Mouse (Mus musculus) kidney, postnatal 0 days (tissue): ENCODE data around the gene Rarres1. TPM values are rescaled to one million over a fixed set of nuclear protein-coding genes. Genes with fewer than 3 reads are reported as not detected.

Experiments
- ATAC-seq: fragments of 200-750 bp; cut with Nextera tagmentation; replicated peaks from 2 replicates; pipeline ENCODE4 v1.8.0; 2017; ENCODE audit warnings: low read depth, moderate number of reproducible peaks, moderate TSS enrichment, moderate library complexity; ENCODE audit not compliant: low FRiP score
- DNase-seq: peaks from one replicate; pipeline ENCODE4 v3.0.0-alpha.2; 2016; ENCODE audit warnings: low spot score
- H3K27ac ChIP-seq: fragments of 300-500 bp; sonication (generic); 2 replicates; pipeline ENCODE4 v1.5.1; 2014; ENCODE audit warnings: mild to moderate bottlenecking
- H3K27me3 ChIP-seq: fragments of 300-500 bp; sonication (generic); 2 replicates; pipeline ENCODE4 v1.6.1; 2014; ENCODE audit warnings: low read length, mixed read lengths; ENCODE audit not compliant: insufficient read depth
- H3K36me3 ChIP-seq: fragments of 300-500 bp; sonication (generic); 2 replicates; pipeline ENCODE4 v1.6.1; 2014; ENCODE audit warnings: low read length, mixed read lengths; ENCODE audit not compliant: insufficient read depth
- H3K4me1 ChIP-seq: fragments of 300-500 bp; sonication (generic); replicated peaks from 2 replicates; pipeline ENCODE4 v1.6.1; 2014; ENCODE audit warnings: antibody characterized with exemption, low read length, mixed read lengths; ENCODE audit not compliant: insufficient read depth
- H3K4me2 ChIP-seq: fragments of 300-500 bp; sonication (generic); 2 replicates; pipeline ENCODE4 v1.6.1; 2014; ENCODE audit warnings: mild to moderate bottlenecking, low read length, moderate library complexity, mixed read lengths
- H3K4me3 ChIP-seq: fragments of 300-500 bp; sonication (generic); replicated peaks from 2 replicates; pipeline ENCODE4 v1.5.1; 2014; ENCODE audit warnings: low read depth, low read length
- H3K9ac ChIP-seq: fragments of 300-500 bp; sonication (generic); 2 replicates; pipeline ENCODE4 v1.6.1; 2014; ENCODE audit warnings: low read depth, low read length
- H3K9me3 ChIP-seq: fragments of 300-500 bp; sonication (generic); replicated peaks from 2 replicates; pipeline ENCODE4 v1.6.1; 2016; ENCODE audit warnings: low read length, inconsistent platforms, mixed read lengths
- CTCF ChIP-seq: IDR thresholded peaks from 2 replicates; pipeline ENCODE4 v1.5.1; 2016; ENCODE audit warnings: antibody characterized with exemption, low read depth, mild to moderate bottlenecking, moderate library complexity
- WGBS: fragments of 180-500 bp; shearing (Covaris S2); extraction: QIAGEN DNeasy Blood & Tissue Kit; methylation state at CpG from one replicate; pipeline ENCODE4 v1.1.7; 2014; 5-methylcytosine and 5-hydroxymethylcytosine counted together
- polyA plus RNA-seq: library from polyadenylated mRNA; unstranded; fragments of >200 nt; fragmentation: Nextera tagmentation; extraction: Ambion mirVana; gene quantifications from 2 replicates; pipeline ENCODE4 v1.2.1, GENCODE M21; 2015

Gene Rarres1
- polyA plus RNA-seq, 1 experiment from 2014 or later, result 7.6 TPM

GRCm38 (mm10) chr3:67498773-67499405 lies 16.4 kb downstream of the Rarres1 start:
- ATAC-seq, result no peak

GRCm38 (mm10) chr3:67497998-67498397 lies 17.3 kb downstream of the Rarres1 start:
- Histone ChIP-seq H3K27ac (no peak overlapping the region), H3K9ac (no peak overlapping the region), H3K4me3 (no peak overlapping the region), H3K4me2 (no peak overlapping the region), H3K9me3 (no peaks in the 10 kb centered on the region), H3K36me3 (no peaks in the 10 kb centered on the region), H3K4me1 (no peaks in the 10 kb centered on the region), H3K27me3 (no peaks in the 10 kb centered on the region)
- ATAC-seq (no peak; the same call in 1 of the 2 replicates), DNase-seq (no peak)
- no peak for TF ChIP-seq CTCF
- WGBS, result 53% methylated on average over 2 of the region's 2 CpGs

More at GRCm38 (mm10) chr3:67498773-67499405, 16.4 kb downstream of the Rarres1 start:
- H3K4me2 ChIP-seq, result no peak overlapping the region
- H3K4me1 ChIP-seq, result no peaks in the 10 kb centered on the region
- no peaks in the 10 kb centered on the region for H3K9me3 ChIP-seq
- no peaks in the 10 kb centered on the region for H3K27me3 ChIP-seq
- no peak overlapping the region for H3K27ac ChIP-seq
- 88% methylated on average over 8 of the region's 8 CpGs for WGBS
- H3K36me3 ChIP-seq, result no peaks in the 10 kb centered on the region
- no peak overlapping the region for H3K4me3 ChIP-seq
- no peak overlapping the region for H3K9ac ChIP-seq
- no peak for DNase-seq
- TF ChIP-seq CTCF, result no peak

GRCm38 (mm10) chr3:67496310-67496709 lies 19.0 kb downstream of the Rarres1 start:
- H3K4me2 ChIP-seq, result no peak overlapping the region
- no peaks in the 10 kb centered on the region for H3K9me3 ChIP-seq
- no peak overlapping the region for H3K9ac ChIP-seq
- H3K27me3 ChIP-seq, result no peaks in the 10 kb centered on the region
- no peaks in the 10 kb centered on the region for H3K36me3 ChIP-seq
- TF ChIP-seq CTCF, result no peak
- H3K27ac ChIP-seq, result no peak overlapping the region
- ATAC-seq (no peak), DNase-seq (no peak)
- WGBS, result 85% methylated on average over 10 of the region's 10 CpGs
- no peak overlapping the region for H3K4me3 ChIP-seq
- H3K4me1 ChIP-seq, result no peaks in the 10 kb centered on the region

DNA sequence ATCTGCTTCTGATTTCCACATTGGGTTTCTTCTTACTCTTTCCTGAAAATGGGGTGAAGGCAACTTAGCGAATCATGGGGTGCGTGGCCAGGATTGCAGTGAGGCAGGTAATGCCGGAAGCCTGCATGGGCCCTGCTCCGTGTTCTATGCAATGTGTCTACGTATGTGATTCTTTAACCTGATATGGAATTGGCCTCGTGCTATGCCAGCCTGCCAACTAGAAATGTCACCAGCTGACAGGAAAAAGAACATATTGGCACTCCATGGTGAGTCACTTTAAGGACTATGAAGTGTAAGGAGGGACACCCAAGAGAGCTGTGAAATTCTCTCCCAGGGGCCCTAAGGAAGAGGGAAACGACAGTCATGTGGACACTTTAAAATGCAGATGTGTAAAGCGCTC lies 22.2 kb downstream of the Rarres1 start:
- no peak overlapping the region for H3K27ac ChIP-seq
- H3K4me1 ChIP-seq, result no peaks in the 10 kb centered on the region
- H3K27me3 ChIP-seq, result no peaks in the 10 kb centered on the region
- no peak overlapping the region for H3K9ac ChIP-seq
- TF ChIP-seq CTCF, result no peak
- H3K9me3 ChIP-seq, result no peaks in the 10 kb centered on the region
- no peak overlapping the region for H3K4me2 ChIP-seq
- H3K4me3 ChIP-seq, result no peak overlapping the region
- ATAC-seq, result no peak
- DNase-seq, result no peak
- H3K36me3 ChIP-seq, result no peaks in the 10 kb centered on the region
- WGBS, result 72% methylated on average over 8 of the region's 8 CpGs

GRCm38 (mm10) chr3:67492086-67492869 lies 23.0 kb downstream of the Rarres1 start:
- 82% methylated on average over 8 of the region's 8 CpGs for WGBS
- ATAC-seq (no peak), DNase-seq (no peak)
- no peaks in the 10 kb centered on the region for H3K4me1 ChIP-seq
- no peaks in the 10 kb centered on the region for H3K36me3 ChIP-seq
- H3K9ac ChIP-seq, result no peak overlapping the region
- no peaks in the 10 kb centered on the region for H3K9me3 ChIP-seq
- no peak overlapping the region for H3K4me2 ChIP-seq
- no peak overlapping the region for H3K4me3 ChIP-seq
- no peaks in the 10 kb centered on the region for H3K27me3 ChIP-seq
- no peak overlapping the region for H3K27ac ChIP-seq
- TF ChIP-seq CTCF, result no peak

DNA sequence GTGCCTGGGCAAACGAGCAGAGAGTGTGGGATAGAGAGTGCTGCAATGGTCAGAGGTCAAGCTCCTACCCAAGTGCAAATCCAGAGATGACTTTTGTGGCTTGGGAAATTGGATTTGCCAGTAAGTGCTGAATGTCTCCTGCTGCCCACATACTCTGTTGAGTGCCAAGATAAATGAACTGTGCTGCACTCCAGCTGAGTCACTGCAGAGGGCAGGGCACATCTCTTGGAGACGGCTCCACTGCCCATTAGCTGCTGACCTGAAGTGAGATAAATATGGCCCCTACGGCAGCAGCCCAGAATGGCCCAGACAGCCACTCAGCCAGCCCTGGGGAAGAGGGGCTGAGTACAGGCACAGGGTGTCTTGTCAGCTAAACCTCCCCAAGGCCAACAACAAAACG lies 25.2 kb downstream of the Rarres1 start:
- no peak overlapping the region for H3K9ac ChIP-seq
- DNase-seq (no peak), ATAC-seq (no peak)
- no peak overlapping the region for H3K27ac ChIP-seq
- 36% methylated on average over 4 of the region's 4 CpGs for WGBS
- no peaks in the 10 kb centered on the region for H3K9me3 ChIP-seq
- no peak for TF ChIP-seq CTCF
- no peaks in the 10 kb centered on the region for H3K27me3 ChIP-seq
- H3K36me3 ChIP-seq, result no peaks in the 10 kb centered on the region
- no peaks in the 10 kb centered on the region for H3K4me1 ChIP-seq
- no peak overlapping the region for H3K4me2 ChIP-seq
- no peak overlapping the region for H3K4me3 ChIP-seq
